Mouse (Mus musculus): Measurements from ENCODE around the gene Gm10644.
A peak's percentile ranks its signal among the peaks of the same experiment; 100 is the strongest.

Gm10644 gene

DNA sequence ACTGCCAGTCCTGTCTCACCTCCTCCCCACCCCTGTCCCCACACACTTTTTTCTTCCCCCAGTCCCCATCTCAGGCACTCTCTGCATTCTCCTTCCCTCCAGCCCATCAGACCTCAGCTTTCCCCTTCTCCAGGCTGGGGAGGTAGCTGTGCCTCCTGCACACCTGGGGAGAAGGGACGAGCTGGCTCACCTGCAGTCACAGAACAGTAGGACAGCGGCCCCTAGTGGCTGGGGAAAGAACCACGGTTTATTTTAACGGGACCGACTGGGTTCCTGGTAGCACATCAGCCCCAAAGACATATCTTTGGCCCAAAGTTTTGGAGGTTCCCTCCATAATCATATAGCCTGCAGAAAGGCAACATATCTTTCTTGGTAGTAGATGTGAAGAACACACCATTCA is 61.1 kb downstream of the Gm10644 start:
- peak; percentile 76 for DNase-seq

DNA sequence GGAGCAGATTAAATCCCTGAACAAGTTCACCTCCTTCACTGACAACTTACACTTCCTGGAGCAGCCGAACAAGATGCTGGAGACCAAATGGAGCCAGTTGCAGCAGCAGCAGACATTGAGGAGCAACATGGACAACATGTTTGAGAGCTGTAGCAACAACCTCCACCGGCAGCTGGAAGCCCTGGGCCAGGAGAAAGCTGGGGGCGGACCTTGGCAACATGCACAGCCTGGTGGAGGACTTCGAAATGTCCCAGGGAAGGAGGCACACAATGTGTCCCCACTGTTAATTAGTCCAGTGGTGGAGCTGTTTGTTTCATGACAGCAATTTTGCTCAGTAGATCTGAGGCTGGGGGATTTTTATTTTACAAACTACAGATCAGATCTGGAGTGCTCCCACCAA is 62.9 kb downstream of the Gm10644 start:
- no peak for DNase-seq

DNA sequence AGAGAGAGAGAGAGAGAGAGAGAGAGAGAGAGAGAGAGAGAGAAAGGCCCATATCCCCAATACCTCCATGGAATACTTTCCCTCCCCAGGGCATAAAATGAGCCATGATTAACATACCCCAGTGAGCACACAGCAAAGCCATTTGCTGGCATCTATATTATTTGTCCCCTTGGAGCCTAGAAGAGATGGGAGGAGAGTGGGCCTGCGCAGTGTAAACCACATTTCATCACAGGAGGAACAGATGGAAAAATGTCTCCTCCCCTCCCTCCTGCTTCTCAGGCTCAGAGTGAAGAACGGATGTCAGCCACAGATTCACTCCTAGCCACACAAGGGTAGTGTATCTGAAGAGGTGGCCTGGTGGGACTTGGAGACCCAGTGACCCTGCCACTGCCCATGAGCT is 66.6 kb downstream of the Gm10644 start:
- no peak for DNase-seq
